Mouse (Mus musculus) midbrain, embryonic 14.5 days (tissue): Measurements from ENCODE around the gene Cd163. TPM values are rescaled to one million over a fixed set of nuclear protein-coding genes. Genes with fewer than 3 reads are reported as not detected.

Experiments
- ATAC-seq: fragments of 200-750 bp; cut with Nextera tagmentation; 2 replicates; pipeline ENCODE4 v1.8.0; 2017; ENCODE audit warnings: moderate number of reproducible peaks, moderate library complexity; ENCODE audit not compliant: low FRiP score, low TSS enrichment
- DNase-seq: peaks from one replicate; pipeline ENCODE4 v3.0.0-alpha.2; 2015
- H3K27ac ChIP-seq: fragments of 300-500 bp; sonication (generic); replicated peaks from 2 replicates; pipeline ENCODE4 v1.5.1; 2014; ENCODE audit warnings: mild to moderate bottlenecking, low read depth, low read length, moderate library complexity
- H3K27me3 ChIP-seq: fragments of 300-500 bp; sonication (generic); 2 replicates; pipeline ENCODE4 v1.6.1; 2014; ENCODE audit warnings: low read length, control low read depth, mixed read lengths; ENCODE audit not compliant: control insufficient read depth, insufficient read depth
- H3K36me3 ChIP-seq: fragments of 300-500 bp; sonication (generic); 2 replicates; pipeline ENCODE4 v1.6.1; 2014; ENCODE audit warnings: low read length, control low read depth; ENCODE audit not compliant: control insufficient read depth, insufficient read depth
- H3K4me1 ChIP-seq: fragments of 300-500 bp; sonication (generic); 2 replicates; pipeline ENCODE4 v1.6.1; 2014; ENCODE audit warnings: mild to moderate bottlenecking, antibody characterized with exemption, low read length, control low read depth; ENCODE audit not compliant: control insufficient read depth, insufficient read depth
- H3K4me2 ChIP-seq: fragments of 300-500 bp; sonication (generic); 2 replicates; pipeline ENCODE4 v1.6.1; 2014; ENCODE audit warnings: mild to moderate bottlenecking, low read length, moderate library complexity
- H3K4me3 ChIP-seq: fragments of 300-500 bp; sonication (generic); replicated peaks from 2 replicates; pipeline ENCODE4 v1.5.1; 2014; ENCODE audit warnings: low read depth, low read length
- H3K9ac ChIP-seq: fragments of 300-500 bp; sonication (generic); replicated peaks from 2 replicates; pipeline ENCODE4 v1.6.1; 2014; ENCODE audit warnings: mild to moderate bottlenecking, low read length, moderate library complexity
- H3K9me3 ChIP-seq: fragments of 300-500 bp; sonication (generic); 2 replicates; pipeline ENCODE4 v1.6.1; 2016; ENCODE audit warnings: low read length, control low read depth, mixed read lengths; ENCODE audit not compliant: control insufficient read depth
- WGBS: fragments of 180-500 bp; shearing (Covaris S2); extraction: QIAGEN DNeasy Blood & Tissue Kit; methylation state at CpG from one replicate; pipeline ENCODE4 v1.1.7; 2014; 5-methylcytosine and 5-hydroxymethylcytosine counted together
- polyA plus RNA-seq: library from polyadenylated mRNA; unstranded; fragments of >200 nt; fragmentation: Nextera tagmentation; extraction: Ambion mirVana; gene quantifications from 2 replicates; pipeline ENCODE4 v1.2.1, GENCODE M21; 2014

The Cd163 gene
- polyA plus RNA-seq, result 0.04 and 0.24 TPM in 2 replicates

GRCm38 (mm10) chr6:124304356-124304755 is at the start of gene Cd163:
TSS of gene Cd163 (plus strand) at chr6:124304656.
- no peaks in the 10 kb centered on the region for H3K9me3 ChIP-seq
- ATAC-seq, result no peak

GRCm38 (mm10) chr6:124255721-124256470 is 48.6 kb upstream of the Cd163 start:
- no peaks in the 10 kb centered on the region for H3K4me1 ChIP-seq
- no peaks in the 10 kb centered on the region for H3K36me3 ChIP-seq
- H3K27me3 ChIP-seq, result no peaks in the 10 kb centered on the region
- no peak overlapping the region for H3K4me3 ChIP-seq
- no peak overlapping the region for H3K27ac ChIP-seq
- no peak overlapping the region for H3K9ac ChIP-seq
- 73% methylated on average over 6 of the region's 6 CpGs for WGBS
- ATAC-seq (no peak), DNase-seq (no peak)
- no peak overlapping the region for H3K4me2 ChIP-seq
- no peaks in the 10 kb centered on the region for H3K9me3 ChIP-seq

More at GRCm38 (mm10) chr6:124304356-124304755, at the start of gene Cd163:
- H3K9ac ChIP-seq, result no peak within 1 kb of the TSS
- H3K4me3 ChIP-seq, result no peak within 1 kb of the TSS
- no peak within 1 kb of the TSS for H3K4me2 ChIP-seq
- 90% methylated on average over 4 of the region's 4 CpGs for WGBS
- H3K36me3 ChIP-seq, result no peaks in the 10 kb centered on the region
- H3K27ac ChIP-seq, result no peak within 1 kb of the TSS
- H3K27me3 ChIP-seq, result no peaks in the 10 kb centered on the region
- DNase-seq, result no peak
- H3K4me1 ChIP-seq, result no peaks in the 10 kb centered on the region

GRCm38 (mm10) chr6:124260198-124260931 is 44.1 kb upstream of the Cd163 start:
- no peaks in the 10 kb centered on the region for H3K4me1 ChIP-seq
- no peak overlapping the region for H3K4me2 ChIP-seq
- no peaks in the 10 kb centered on the region for H3K27me3 ChIP-seq
- H3K4me3 ChIP-seq, result no peak overlapping the region
- no peak overlapping the region for H3K9ac ChIP-seq
- H3K9me3 ChIP-seq, result no peaks in the 10 kb centered on the region
- H3K27ac ChIP-seq, result no peak overlapping the region
- no peaks in the 10 kb centered on the region for H3K36me3 ChIP-seq
- ATAC-seq, result peak; percentile 83
- DNase-seq, result peak; percentile 93
- 21% methylated on average over 12 of the region's 14 CpGs for WGBS

- Histone ChIP-seq H3K27me3 (no peaks in the 10 kb centered on the region), H3K27ac (no peak overlapping the region), H3K9ac (no peak overlapping the region), H3K4me2 (no peak overlapping the region), H3K4me1 (no peaks in the 10 kb centered on the region), H3K4me3 (no peak overlapping the region), H3K9me3 (no peaks in the 10 kb centered on the region), H3K36me3 (no peaks in the 10 kb centered on the region)
- 5% methylated on average over 3 of the region's 3 CpGs for WGBS
- DNase-seq, result peak; percentile 84
- no peak for ATAC-seq
These were observed 41.8 kb upstream of the Cd163 start for GRCm38 (mm10) chr6:124262696-124263095.

- Histone ChIP-seq H3K36me3 (no peaks in the 10 kb centered on the region), H3K4me3 (no peak overlapping the region), H3K27me3 (no peaks in the 10 kb centered on the region), H3K9ac (no peak overlapping the region), H3K4me2 (no peak overlapping the region), H3K9me3 (no peaks in the 10 kb centered on the region), H3K4me1 (no peaks in the 10 kb centered on the region), H3K27ac (no peak overlapping the region)
- WGBS, result 86% methylated on average over 5 of the region's 5 CpGs
- no peak for ATAC-seq
- DNase-seq, result no peak
These were observed 31.1 kb upstream of the Cd163 start for GRCm38 (mm10) chr6:124273231-124273880.

- no peaks in the 10 kb centered on the region for H3K9me3 ChIP-seq
- no peaks in the 10 kb centered on the region for H3K36me3 ChIP-seq
- no peak overlapping the region for H3K4me2 ChIP-seq
- no peaks in the 10 kb centered on the region for H3K27me3 ChIP-seq
- H3K9ac ChIP-seq, result no peak overlapping the region
- no peak overlapping the region for H3K4me3 ChIP-seq
- ATAC-seq, result no peak
- DNase-seq, result no peak
- WGBS, result 89% methylated on average over 5 of the region's 5 CpGs
- H3K4me1 ChIP-seq, result no peaks in the 10 kb centered on the region
- no peak overlapping the region for H3K27ac ChIP-seq
These were observed 26.8 kb upstream of the Cd163 start for GRCm38 (mm10) chr6:124277641-124278040.

GRCm38 (mm10) chr6:124278291-124278690 is 26.2 kb upstream of the Cd163 start:
- H3K4me1 ChIP-seq, result no peaks in the 10 kb centered on the region
- no peak overlapping the region for H3K4me2 ChIP-seq
- no peak overlapping the region for H3K9ac ChIP-seq
- no peaks in the 10 kb centered on the region for H3K36me3 ChIP-seq
- 83% methylated on average over 5 of the region's 5 CpGs for WGBS
- no peak overlapping the region for H3K27ac ChIP-seq
- H3K9me3 ChIP-seq, result no peaks in the 10 kb centered on the region
- DNase-seq, result no peak
- H3K27me3 ChIP-seq, result no peaks in the 10 kb centered on the region
- no peak for ATAC-seq
- no peak overlapping the region for H3K4me3 ChIP-seq

- Histone ChIP-seq H3K36me3 (no peaks in the 10 kb centered on the region), H3K4me2 (no peak overlapping the region), H3K9me3 (no peaks in the 10 kb centered on the region), H3K4me3 (no peak overlapping the region), H3K27me3 (no peaks in the 10 kb centered on the region), H3K27ac (no peak overlapping the region), H3K4me1 (no peaks in the 10 kb centered on the region), H3K9ac (no peak overlapping the region)
- WGBS, result 91% methylated on average over 4 of the region's 4 CpGs
- no peak for ATAC-seq
- no peak for DNase-seq
These were observed 21.7 kb upstream of the Cd163 start for GRCm38 (mm10) chr6:124282731-124283130.
